Mouse (Mus musculus) frontal cortex, postnatal 25 days (tissue): ENCODE data around the gene Letm1.

Experiments used
- DNase-seq, 2 experiments: peaks; one replicate each; pipeline ENCODE4 v3.0.0; 2022; ENCODE audit warnings: low spot score in 2 of 2

The Letm1 gene

GRCm38 (mm10) chr5:33782345-33782998 is at the start of gene Letm1:
Gene Letm1, minus strand, starts transcription at chr5:33782817.
- peak; percentile 88 to 91 for DNase-seq

GRCm38 (mm10) chr5:33830832-33831231 is 48.2 kb upstream of the Letm1 start:
- no peak for DNase-seq

- no peak for DNase-seq
Measured at GRCm38 (mm10) chr5:33829958-33830357, 47.3 kb upstream of the Letm1 start.

- no peak for DNase-seq
Measured at GRCm38 (mm10) chr5:33828107-33828506, 45.5 kb upstream of the Letm1 start.

GRCm38 (mm10) chr5:33826001-33826400 is 43.4 kb upstream of the Letm1 start:
- no peak for DNase-seq

- no peak for DNase-seq
Measured at GRCm38 (mm10) chr5:33822456-33822855, 39.8 kb upstream of the Letm1 start.

- no peak for DNase-seq
Measured at GRCm38 (mm10) chr5:33821901-33822427, 39.3 kb upstream of the Letm1 start.

- peak; percentile 15 to 21 for DNase-seq
Measured at GRCm38 (mm10) chr5:33820733-33821621, 38.4 kb upstream of the Letm1 start.

GRCm38 (mm10) chr5:33819876-33820732 is 37.5 kb upstream of the Letm1 start, which contains the start of gene Nsd2:
Gene Nsd2, plus strand, starts transcription at chr5:33820725.
- peak; percentile 71 to 81 for DNase-seq

GRCm38 (mm10) chr5:33819141-33819875 is 36.7 kb upstream of the Letm1 start:
- DNase-seq = peak; percentile 16 to 17

GRCm38 (mm10) chr5:33818104-33818503 is 35.5 kb upstream of the Letm1 start:
- no peak for DNase-seq

- DNase-seq = no peak
Measured at GRCm38 (mm10) chr5:33816008-33816725, 33.5 kb upstream of the Letm1 start.

- DNase-seq = no peak
Measured at GRCm38 (mm10) chr5:33811519-33811918, 28.9 kb upstream of the Letm1 start.

GRCm38 (mm10) chr5:33803337-33803736 is 20.7 kb upstream of the Letm1 start:
- no peak for DNase-seq

GRCm38 (mm10) chr5:33791912-33792643 is 9.5 kb upstream of the Letm1 start:
- DNase-seq = no peak

GRCm38 (mm10) chr5:33782999-33783390 is 378 bp upstream of the Letm1 start:
- DNase-seq = no peak

- DNase-seq = no peak
Measured at GRCm38 (mm10) chr5:33781964-33782344, 663 bp downstream of the Letm1 start.

GRCm38 (mm10) chr5:33777195-33777594 is 5.4 kb downstream of the Letm1 start:
- no peak for DNase-seq

GRCm38 (mm10) chr5:33743481-33743880 is 39.1 kb downstream of the Letm1 start:
- no peak for DNase-seq

- DNase-seq = no peak
Measured at GRCm38 (mm10) chr5:33740548-33740947, 42.1 kb downstream of the Letm1 start.
